Mouse (Mus musculus) neutrophil, adult 65 days (primary cell): ENCODE measurements around the gene Gm26992. TPM values are rescaled to one million over a fixed set of nuclear protein-coding genes. Genes with fewer than 3 reads are reported as not detected.

ENCODE experiments used
- total RNA-seq: library from RNA; stranded (reverse); gene quantifications from 2 replicates; pipeline ENCODE4 v1.2.4, GENCODE M21; 2023

The Gm26992 gene
- total RNA-seq: not detected in 2 replicates

DNA sequence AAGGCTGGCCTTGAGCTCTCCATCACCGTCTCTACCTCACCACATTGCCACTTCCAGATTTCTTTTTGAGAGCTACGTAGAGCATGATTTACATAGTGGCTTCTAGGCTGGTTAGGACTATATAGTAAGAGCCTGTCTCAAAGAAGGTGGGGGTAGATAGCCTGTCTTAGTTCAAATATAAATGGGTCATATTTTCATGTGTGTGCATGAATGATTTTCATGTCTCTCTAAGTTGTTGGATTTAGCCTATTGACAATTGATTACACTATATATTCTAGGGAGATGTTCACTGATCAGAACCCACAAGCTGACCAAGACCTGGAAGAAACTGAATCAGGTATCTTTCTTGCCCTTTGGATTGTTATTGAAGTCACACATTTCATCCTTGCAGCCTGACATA is at the start of gene Gm26992:
Gm26992 (plus strand) TSS at position 301 of the 400 bp plus-strand sequence.

DNA sequence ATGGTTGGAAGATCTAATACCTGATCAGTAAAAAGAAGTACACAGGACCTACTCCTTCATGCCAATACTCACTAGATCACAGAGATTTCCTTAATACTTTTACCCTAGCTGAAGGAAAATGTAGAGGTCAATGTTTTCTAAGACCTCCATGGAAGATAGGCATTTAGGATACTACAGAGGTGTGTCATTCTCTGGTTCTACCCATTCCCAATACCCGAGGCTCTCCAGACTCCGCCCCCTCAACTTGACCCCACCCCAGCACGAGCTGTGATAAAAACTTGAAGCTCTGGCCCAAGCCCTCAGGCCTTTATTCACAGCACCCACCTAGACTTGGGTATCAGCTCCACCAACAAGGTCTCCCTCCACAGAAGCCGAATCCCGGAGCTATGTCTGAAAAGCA is 7.6 kb upstream of the Gm26992 start, which contains the start of gene Tsx:
Tsx (plus strand) TSS at position 301 of the 400 bp plus-strand sequence.

Other genes starting within 250 kb of the Gm26992 start
- gene Nap1l2, start 235.4 kb upstream of the Gm26992 start, total RNA-seq: 0.32 and 0.52 TPM in 2 replicates
- not detected in 2 replicates for gene Cdx4, start 100.6 kb upstream of the Gm26992 start, total RNA-seq
- gene Chic1, start 65.5 kb upstream of the Gm26992 start, total RNA-seq: 0.05 TPM in 1 of 2 replicates, not detected in the other
- gene Tsx, start 7.5 kb upstream of the Gm26992 start, total RNA-seq: not detected in 2 replicates
- gene Zcchc13, start 208.6 kb downstream of the Gm26992 start, total RNA-seq: not detected in 2 replicates